Mouse (Mus musculus): ENCODE results near the gene F830045P16Rik.

F830045P16Rik gene

GRCm38 (mm10) chr2:129536377-129536776 is at the start of gene F830045P16Rik:
Gene F830045P16Rik, minus strand, starts transcription at chr2:129536602.
- DNase-seq (ENCODE audit: low read depth, low spot score), result no peak

GRCm38 (mm10) chr2:129585904-129586514 is 49.6 kb upstream of the F830045P16Rik start:
- no peak for DNase-seq (ENCODE audit: low read depth, low spot score)

- DNase-seq (ENCODE audit: low read depth, low spot score), result no peak
These were observed 48.5 kb upstream of the F830045P16Rik start for GRCm38 (mm10) chr2:129584905-129585304.

- DNase-seq (ENCODE audit: low read depth, low spot score), result no peak
These were observed 45.9 kb upstream of the F830045P16Rik start for GRCm38 (mm10) chr2:129582261-129582660.

- no peak for DNase-seq (ENCODE audit: low read depth, low spot score)
These were observed 45.4 kb upstream of the F830045P16Rik start for GRCm38 (mm10) chr2:129581826-129582225.

- DNase-seq (ENCODE audit: low read depth, low spot score), result no peak
These were observed 44.3 kb upstream of the F830045P16Rik start for GRCm38 (mm10) chr2:129580656-129581055.

- no peak for DNase-seq (ENCODE audit: low read depth, low spot score)
These were observed 40.4 kb upstream of the F830045P16Rik start for GRCm38 (mm10) chr2:129576611-129577447.

- no peak for DNase-seq (ENCODE audit: low read depth, low spot score)
These were observed 38.7 kb upstream of the F830045P16Rik start for GRCm38 (mm10) chr2:129575113-129575512.

GRCm38 (mm10) chr2:129574395-129575046 is 38.1 kb upstream of the F830045P16Rik start:
- DNase-seq (ENCODE audit: low read depth, low spot score), result peak; percentile 66

- no peak for DNase-seq (ENCODE audit: low read depth, low spot score)
These were observed 37.4 kb upstream of the F830045P16Rik start for GRCm38 (mm10) chr2:129573701-129574273.

GRCm38 (mm10) chr2:129569556-129569955 is 33.2 kb upstream of the F830045P16Rik start:
- no peak for DNase-seq (ENCODE audit: low read depth, low spot score)

- no peak for DNase-seq (ENCODE audit: low read depth, low spot score)
These were observed 32.7 kb upstream of the F830045P16Rik start for GRCm38 (mm10) chr2:129569120-129569519.

- DNase-seq (ENCODE audit: low read depth, low spot score), result no peak
These were observed 27.7 kb upstream of the F830045P16Rik start for GRCm38 (mm10) chr2:129563944-129564709.

GRCm38 (mm10) chr2:129561796-129562195 is 25.4 kb upstream of the F830045P16Rik start:
- DNase-seq (ENCODE audit: low read depth, low spot score), result no peak

GRCm38 (mm10) chr2:129558875-129559219 is 22.4 kb upstream of the F830045P16Rik start:
- DNase-seq (ENCODE audit: low read depth, low spot score), result no peak

- no peak for DNase-seq (ENCODE audit: low read depth, low spot score)
These were observed 21.8 kb upstream of the F830045P16Rik start for GRCm38 (mm10) chr2:129558008-129558874.

GRCm38 (mm10) chr2:129556081-129556480 is 19.7 kb upstream of the F830045P16Rik start:
- no peak for DNase-seq (ENCODE audit: low read depth, low spot score)

GRCm38 (mm10) chr2:129550781-129551180 is 14.4 kb upstream of the F830045P16Rik start:
- no peak for DNase-seq (ENCODE audit: low read depth, low spot score)

GRCm38 (mm10) chr2:129549537-129550135 is 13.2 kb upstream of the F830045P16Rik start:
- DNase-seq (ENCODE audit: low read depth, low spot score), result no peak

- DNase-seq (ENCODE audit: low read depth, low spot score), result no peak
These were observed 10.4 kb upstream of the F830045P16Rik start for GRCm38 (mm10) chr2:129546772-129547171.
